Mouse (Mus musculus) B cell, adult 2 months (primary cell): ENCODE measurements around the gene Fgfr2.

Experiments
- DNase-seq, 2 experiments: peaks; one replicate each; pipeline ENCODE4 v3.0.0; 2022

Fgfr2 gene

DNA sequence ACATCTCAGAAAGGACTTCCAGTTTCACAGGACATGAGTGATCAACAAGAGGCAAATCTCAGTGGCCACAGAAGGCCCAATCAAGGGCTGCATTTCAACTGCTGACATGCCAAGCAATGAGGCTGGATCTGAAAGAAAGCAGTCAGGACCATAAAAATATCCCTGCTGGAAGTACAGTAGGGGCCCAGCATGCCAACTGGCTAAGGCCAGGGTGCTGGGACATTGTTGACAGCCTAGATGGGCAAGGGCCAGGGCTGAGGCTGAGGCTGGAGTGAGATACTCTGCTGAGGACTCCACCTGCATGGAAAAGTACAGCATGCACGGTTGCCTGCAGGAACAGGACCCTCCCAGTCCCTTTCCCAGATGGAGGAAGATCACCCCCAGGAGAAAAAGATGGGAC is 926.6 kb downstream of the Fgfr2 start:
- no peak for DNase-seq

DNA sequence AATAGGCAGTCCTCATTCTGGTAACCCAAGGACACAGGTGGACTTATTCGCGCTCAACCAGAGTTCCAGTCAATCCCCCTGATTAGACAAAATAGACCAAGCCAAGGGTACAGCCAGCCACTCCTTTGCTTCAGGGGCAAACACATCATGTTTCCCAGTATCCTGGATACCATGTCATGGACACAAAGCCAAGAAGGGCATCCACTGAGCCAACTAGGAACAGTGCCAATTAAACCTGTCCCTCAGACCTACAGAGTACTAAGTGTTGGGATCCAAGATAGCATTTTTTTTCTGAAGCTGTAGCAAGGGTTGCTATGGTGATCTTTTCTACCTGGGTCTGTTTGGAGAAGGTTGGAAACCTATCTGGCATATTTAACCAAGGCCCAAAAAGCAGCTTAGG is 929.5 kb downstream of the Fgfr2 start:
- no peak for DNase-seq

DNA sequence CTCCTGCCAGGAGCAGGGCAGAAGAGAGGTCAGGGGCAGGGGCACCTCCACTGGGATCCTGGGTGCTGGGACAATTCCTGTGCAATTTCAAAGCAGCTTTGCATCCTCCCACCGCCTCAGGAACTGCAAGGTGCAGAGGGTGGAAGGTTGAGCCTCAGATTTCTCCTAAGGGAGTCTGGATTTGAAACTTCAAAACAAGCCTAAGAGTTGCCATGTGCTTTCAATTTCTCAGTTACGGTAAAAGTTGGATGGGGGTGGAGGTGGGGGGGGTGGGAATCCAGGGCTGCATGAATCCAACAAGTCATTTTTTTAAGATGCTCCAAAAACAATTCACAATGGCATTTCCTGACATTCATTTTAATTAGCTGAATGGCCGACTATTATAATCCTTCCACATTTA is 935.7 kb downstream of the Fgfr2 start:
- DNase-seq = no peak

DNA sequence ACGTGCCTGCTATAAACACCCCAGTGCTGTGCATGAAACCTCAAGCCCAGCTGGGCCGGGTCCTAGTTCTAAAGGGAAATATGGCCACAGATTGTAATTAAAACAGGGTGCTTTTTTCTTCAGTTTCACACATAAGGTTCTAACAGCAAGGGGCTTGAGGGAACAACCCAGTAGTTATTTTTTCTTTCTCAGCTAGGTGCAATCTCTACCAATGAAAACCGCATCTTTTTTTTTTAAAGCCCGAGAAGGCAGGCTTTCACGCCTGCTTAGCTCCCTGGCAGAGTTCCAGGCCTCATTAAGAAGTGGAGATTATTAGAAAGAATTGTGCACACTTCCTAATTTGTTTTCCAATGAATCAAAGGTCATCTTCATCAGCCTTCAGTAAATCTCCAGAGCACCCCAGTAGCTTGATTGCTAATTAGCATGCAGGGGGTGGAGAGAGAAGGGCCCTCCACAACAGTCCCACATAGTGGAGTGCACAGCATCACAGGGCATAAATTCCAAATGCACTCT is 939.2 kb downstream of the Fgfr2 start:
- no peak for DNase-seq

DNA sequence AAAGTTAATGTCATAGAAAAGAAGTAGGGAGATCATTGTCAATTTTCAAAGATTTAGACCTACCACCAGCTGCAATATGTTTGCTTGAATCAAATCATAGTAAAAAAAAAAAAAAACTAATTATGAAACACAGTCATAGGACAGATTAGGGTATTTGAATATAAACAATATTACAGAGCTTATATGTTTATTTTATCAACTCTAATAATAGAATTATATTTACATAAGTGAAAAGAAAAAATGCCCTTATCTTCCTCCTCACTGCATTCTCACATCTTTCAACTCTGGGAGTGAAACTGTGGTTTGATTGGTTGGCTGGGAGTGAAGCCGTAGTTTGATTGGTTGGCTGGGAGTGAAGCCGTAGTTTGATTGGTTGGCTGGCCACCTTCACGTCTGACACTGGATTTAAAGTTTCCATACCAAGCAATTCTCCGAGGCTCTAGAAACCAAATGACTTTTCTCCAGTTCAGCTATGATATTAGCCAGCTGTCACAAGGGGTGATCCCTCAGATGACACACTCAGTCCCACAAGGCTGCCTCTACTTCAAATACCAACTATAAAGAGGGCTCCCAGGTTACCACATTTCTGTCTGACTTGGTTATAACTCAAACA is 941.5 kb downstream of the Fgfr2 start:
- DNase-seq = no peak

DNA sequence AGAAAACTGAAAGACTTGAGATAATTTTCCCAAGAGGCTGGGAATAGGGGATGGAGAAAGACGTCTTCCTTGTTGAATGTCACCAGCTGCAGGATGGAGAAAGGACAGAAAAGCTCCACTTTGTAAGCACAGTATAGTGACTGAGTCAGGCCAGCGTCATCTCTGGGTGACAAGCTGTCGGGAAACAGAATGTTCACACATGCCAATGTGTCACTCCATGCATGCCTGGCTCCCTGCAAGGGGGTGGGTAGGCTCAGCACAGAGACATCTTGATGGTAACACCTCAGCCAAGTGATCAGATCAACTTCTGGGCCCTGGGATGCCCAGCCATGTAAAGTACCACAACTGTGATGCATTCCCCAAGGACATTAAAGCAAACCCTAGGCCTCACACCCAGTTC is 942.1 kb downstream of the Fgfr2 start:
- DNase-seq = no peak

DNA sequence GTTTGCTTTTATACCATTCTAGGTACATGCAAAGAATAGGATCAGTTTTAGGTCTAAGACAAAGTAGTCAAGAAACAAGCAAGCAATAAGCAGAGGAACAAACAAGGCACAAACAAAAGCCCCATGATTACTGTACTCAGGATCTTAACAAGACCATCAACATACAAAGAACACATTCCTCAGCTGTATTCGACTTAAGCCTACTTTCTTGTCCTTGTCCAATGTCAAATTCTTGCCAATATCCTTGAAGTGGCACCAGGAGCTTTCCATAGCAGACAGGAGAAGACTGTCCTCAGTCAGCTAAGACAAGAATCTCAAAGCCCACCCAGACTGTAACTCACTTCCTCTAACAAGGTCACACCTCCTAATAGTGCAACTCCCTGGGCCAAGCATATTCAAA is 944.1 kb downstream of the Fgfr2 start:
- no peak for DNase-seq

DNA sequence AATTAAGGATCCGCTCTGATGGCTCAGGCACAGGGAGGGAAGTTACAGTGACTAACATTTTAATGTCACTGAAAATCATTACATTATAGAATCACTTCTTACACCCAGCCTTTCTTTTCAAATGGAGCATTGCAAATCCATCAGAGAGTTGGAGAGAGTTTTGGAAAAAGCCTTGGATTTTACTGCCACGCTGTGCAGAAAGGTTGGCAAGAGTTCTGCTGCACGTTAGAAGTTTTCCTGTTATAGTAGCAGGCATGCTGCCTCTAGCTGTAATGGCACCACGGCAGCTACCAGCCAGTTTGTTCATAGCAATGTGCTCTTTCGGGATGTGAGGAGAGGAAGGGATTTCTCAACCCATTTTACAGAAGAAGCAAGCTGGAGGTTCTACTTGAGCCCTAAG is 948.4 kb downstream of the Fgfr2 start:
- no peak for DNase-seq

DNA sequence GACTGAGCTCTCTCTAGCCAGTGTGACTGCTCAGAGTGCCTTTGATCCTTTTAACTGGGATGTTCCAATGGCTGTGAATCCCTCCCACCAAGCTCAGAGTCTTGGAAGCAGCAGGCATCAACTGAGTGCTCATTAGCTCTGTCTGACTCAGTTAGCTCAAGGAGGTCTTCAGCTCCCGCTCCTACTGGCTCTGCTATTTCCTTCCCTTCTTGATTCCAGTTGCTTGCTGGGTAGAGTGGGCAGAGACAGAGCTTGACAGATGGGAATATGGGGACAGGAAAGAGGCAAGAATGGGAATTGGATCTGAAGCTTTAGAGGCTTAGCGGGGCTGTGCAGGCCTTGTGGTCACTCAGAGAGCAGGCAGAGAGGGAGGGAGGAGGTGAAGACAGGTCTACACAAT is 948.9 kb downstream of the Fgfr2 start:
- DNase-seq = no peak

DNA sequence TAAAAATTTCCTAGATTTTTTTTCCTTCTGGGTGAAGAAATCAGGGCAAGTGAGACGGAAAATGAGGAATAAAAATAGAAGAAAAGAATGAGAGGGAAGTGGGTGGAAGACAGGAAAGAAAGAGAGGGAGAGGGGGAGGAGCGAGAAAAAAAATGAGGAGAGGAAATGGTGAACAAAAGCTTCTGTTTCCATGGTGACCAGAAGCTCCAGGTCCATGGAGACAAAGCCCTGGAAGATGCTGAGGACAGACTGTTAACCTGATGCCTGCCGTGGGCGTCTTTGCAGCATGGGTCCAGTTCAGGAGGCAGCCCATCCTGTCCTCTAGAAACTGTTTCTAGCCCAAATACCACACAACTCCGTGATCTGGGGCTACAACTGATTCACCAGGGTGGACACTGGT is 950.9 kb downstream of the Fgfr2 start:
- DNase-seq = no peak

DNA sequence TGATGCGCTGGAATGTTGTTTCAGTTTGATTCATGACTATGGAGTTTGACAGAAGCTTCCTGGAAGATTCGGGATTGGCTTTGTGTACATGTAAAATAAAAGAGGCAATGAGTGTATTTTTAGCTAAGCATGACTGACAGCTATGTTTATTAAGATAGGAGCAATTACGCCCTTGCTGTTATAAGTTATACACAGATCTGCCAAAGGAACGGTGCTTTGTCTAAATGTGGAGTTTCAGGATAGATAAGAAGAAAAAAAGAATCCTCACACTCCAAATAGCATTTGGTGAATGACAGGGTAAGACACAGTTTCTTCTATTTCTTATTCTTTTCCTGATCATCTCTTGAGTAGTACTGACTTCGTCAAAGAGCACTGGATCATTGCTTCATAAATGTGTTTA is 951.4 kb downstream of the Fgfr2 start:
- DNase-seq = no peak

DNA sequence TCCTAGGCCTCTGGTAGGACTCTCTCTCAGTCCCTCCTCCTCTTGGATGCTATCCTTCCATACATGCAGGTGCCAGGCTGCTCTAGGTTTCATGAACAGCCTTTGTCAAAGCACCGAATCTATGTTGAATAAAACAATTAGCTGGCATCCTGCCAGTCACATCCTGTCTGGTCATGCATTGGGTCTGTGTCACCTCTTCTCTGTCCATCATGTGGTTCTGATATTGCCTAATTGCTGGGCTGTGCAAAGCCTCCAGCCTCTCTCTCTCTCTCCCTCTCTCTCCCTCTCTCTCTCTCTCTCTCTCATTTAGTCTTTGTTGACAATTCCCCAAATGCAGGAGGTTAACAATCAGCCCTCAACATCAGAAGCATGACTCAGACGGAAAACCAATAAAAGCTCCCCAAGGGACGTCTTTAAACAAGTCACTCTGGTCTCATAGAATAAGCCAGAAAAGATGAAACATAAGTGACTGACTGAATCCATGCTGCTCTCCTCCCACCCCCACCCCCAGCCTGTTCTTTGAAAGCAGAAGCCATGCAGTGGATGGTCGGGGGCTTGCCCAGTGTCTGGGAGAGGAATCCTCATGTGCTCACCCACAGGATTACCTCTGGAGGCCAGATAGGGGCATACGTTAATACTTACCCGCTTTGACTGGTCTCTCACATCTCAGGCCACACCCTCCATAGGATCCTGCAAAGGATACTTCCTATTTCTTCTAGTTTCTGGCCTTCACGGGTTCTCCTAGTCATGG is 953.6 kb downstream of the Fgfr2 start:
- DNase-seq = no peak

DNA sequence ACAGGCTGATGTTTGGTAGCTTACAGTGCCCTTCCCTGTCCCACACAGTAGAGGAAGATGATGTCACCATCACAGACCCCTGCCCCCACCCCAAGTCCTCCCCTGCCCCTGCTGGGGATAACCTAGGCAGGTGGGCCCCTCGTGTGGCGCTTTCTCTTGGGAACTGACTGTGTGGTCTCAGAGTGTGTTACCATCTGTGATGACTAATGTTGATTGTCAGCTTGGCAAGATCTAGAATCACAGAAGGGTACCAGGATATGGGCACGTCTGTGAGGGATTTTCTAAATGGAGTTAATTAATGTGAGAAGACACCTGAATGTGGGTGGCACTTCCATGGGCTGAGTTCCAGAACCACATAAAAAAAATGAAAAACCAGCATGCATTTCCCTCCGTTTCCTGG is 955.9 kb downstream of the Fgfr2 start:
- DNase-seq = no peak

DNA sequence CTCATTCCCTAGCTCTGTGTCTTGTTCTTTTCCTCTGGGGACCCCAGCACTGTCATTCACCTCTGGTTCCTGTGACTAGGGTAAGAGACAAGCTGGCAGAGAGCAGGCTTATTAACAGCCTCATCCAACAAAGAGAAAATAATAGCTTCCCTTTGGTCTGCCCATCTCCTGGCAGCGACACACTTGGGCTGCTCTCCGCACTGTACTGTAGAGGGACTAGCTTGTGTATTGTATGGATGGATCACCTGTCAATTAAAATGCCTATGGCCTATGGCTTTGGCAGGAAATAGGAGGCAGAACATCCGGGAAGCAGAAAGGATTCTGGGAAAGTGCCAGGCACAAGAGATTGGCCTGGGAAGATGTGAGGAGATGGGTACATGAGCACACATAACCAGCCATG is 960.9 kb downstream of the Fgfr2 start:
- no peak for DNase-seq

DNA sequence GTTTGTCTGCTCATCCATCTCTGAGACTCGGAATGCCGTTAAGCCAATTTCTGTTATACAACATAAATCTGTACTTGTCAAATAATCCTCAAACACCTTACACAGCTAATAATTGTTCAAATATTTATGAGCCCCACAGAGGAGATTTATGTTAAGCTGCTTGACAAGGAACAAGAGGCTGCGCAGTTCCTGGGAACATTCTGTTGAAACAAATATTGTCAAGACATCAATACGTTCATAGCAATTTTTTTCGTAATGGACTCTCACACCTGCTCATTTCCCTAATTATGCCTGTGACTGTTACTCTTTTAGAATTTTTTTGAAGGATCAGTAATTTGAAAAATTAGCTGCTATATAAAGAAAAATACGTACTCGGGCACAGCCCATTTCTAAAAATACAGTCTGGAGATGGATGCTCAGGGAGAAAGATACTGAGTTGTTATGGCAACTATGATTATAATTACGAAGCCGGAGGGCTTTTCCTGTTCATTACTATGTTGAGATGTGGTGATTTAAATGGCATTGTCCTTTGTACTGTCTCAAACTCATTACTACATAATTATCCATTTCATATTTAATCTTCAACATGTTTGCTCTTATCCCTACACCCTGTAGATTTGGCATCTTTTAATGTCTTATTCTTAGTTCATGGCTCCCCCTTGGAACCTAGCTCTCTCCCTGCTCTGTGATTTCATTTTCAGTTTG is 964.7 kb downstream of the Fgfr2 start:
- no peak for DNase-seq

DNA sequence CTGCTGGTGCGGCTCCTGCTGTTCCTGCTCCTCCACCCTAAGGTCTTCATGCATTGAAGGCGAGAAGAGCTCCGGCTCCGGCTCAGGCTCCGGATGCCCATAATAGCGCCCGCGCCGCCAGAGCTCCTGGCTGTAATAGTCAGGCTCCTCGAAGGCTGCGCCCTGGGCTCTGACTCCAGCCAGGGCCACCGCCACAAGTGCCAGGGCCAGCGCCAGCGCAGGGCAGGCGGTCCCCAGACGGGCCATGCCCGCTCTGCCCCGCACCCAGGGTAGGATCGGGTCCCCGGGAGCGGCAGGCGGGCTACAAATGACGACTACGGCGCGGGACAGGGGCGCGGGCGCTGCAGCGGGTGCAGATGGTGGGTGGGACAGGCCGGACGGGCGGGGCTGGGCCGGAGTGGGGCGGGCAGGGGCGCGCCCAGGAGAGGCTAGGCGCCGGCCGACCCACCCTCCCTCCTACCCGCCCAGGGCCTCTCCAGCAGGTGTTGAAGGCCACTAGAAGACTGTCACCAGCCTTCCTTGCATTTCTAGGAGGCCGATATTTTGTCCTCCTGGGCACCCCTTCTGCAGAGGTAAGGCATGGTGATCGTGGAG is 968.7 kb downstream of the Fgfr2 start, which contains the start of gene Cpxm2:
Gene Cpxm2, minus strand, starts transcription at position 372 of the 594 bp plus-strand sequence.
- DNase-seq = no peak

DNA sequence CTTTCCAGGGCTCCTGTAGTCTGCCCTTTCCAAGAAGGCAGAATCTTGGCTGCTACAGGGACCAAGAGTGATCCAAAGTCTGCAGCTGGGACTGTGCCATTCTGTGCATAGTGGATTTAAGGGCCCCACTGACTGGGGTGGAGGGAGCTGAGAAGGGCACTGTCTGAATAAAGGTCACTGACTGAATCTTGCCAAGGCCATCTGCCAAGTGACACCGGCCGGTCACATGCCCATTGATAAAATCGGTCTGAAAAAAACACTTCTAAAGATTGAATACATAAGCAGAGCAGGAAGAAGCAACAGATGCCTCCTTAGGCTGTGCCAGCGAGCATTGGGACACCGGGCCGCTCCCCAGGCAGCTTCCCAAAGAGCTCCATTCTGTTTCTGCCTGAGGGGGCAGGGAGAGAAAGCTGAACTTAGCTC is 969.4 kb downstream of the Fgfr2 start:
- no peak for DNase-seq

DNA sequence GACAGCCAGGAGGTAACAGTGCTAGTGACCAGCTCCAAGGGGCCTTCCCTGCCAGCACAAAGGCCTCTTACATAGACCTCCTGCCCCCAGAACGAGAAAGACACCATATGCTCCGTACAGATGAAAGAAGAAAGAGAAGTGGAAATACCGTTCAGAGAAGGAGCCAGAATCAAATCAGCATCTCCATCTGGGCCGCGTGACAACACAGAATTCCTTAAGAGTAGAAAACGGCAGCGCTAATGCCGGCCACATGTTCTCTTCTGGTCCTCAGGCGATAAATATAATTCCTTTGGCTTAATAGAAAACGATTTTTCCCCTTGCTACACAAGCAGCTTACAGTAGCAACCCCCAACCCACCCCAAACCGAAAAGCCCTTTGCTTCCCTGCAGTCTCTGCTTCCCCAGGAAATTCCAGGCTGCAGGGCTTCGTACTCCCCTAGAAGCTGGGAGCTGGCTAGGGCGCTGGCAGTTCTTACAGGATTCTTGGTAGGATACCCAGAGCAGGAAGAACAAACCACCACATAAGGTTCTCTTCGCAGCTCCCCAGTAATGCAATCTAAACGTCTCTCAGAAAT is 977.8 kb downstream of the Fgfr2 start:
- no peak for DNase-seq

DNA sequence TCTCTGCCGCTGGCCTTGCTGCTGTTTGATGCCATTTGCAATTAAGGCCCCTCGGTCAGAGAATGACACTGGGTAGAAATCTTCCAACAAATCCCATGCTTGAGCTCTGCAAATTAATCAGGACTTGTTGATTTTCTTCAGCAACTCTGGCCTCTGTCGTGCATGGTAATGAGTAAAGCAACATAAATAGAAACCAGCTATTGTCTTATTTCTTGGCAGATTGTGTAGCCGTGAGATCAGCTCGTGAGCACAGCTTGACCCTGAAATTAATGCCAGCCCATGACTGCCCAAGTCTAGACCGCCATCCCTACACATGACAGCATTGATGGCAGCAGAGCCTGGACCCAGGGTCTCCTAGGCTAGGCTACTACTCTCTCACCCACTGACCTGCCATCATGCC is 994.5 kb downstream of the Fgfr2 start:
- no peak for DNase-seq

DNA sequence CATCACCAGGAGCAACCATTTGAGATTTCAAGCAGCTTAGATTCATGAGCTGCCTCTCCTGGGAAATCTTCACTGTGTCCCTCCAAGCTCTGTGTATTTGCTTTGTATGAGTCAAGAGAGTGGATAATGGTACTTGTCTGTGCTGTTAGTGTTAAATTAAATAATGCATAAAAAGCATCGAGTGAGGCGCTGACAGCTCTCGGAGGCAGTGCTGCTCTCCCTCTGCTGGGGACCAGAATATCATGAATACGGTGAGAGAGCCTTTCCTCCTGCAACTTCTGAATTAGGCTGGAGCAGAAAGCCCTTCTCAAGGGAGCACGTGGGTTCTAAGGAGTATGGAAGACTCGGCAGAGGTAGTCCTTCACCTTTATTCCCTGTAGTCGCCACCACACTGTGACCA is 998.2 kb downstream of the Fgfr2 start:
- DNase-seq = no peak

DNA sequence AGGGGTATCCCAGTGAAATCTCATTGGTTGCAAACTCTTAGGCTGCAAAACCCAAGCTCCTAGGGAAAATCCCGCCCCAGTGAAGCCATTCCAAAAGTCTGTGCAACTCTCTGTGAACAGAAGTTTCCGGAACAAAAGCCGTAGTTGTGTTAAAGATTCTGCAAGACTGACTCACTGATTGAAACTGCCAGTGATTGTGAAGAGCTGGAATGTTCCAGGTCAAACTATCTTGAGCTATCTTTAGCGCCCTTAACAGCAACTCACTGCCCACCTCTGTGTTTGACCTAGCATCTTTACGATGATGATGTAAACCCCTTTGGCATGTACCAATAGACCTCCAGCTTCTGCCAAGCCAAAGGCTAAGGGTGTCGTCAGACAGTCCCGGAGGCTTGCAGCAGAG is 999.9 kb downstream of the Fgfr2 start:
- no peak for DNase-seq

DNA sequence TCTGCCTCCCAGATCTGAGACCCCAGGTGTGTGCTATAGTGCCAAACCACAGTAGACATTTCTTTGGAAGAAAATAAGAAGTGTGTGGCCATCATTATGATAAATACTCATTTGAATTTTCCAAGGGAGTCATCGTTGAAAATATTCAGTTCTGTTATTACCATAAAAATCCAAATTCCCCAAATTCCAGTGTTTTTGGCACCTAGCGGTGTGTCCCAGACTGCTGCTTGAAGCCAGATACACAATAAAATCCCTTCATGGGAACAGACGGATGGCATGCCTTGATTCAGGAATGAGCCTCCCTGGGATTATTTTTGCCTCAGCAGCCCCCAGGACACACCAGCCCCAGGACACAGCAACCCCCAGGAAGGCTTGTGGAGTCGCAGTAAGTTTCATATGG is 1003.3 kb downstream of the Fgfr2 start:
- no peak for DNase-seq

DNA sequence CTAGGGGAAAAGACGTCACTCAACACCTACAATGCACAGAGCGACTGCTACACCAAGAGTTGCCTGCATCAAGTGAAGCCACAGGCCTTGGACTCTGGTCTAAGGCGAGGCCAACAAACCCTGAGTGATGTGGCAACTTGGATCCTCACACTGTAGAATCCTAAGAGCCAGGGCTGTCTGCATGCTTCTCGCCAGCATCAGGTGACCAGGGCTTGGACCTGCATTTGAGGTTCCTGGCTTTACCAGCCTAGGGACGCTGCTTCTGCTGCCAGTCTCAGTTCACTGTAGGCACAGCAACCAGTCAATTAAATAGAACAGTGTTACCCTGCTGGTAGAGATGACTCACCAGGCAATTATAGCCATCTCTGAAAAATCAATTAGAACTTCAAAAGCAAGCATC is 1011.4 kb downstream of the Fgfr2 start:
- DNase-seq = no peak
